Mouse (Mus musculus) spleen, adult 18-20 months (tissue): ENCODE measurements around the gene Lcn8.

ENCODE experiments used
- DNase-seq, 2 experiments: peaks; one replicate each; pipeline ENCODE4 v3.0.0; 2022; ENCODE audit warnings: mixed read lengths in 2 of 2

The Lcn8 gene

GRCm38 (mm10) chr2:25652902-25653301 is at the start of gene Lcn8:
TSS of gene Lcn8 (plus strand) at chr2:25653120.
- DNase-seq, result no peak

- peak; percentile 75 to 86 for DNase-seq
These were observed 44.9 kb upstream of the Lcn8 start, which contains the start of gene Rabl6 for GRCm38 (mm10) chr2:25607761-25608622. TSS of gene Rabl6 (minus strand) at chr2:25608521.

- no peak for DNase-seq
These were observed 44.2 kb upstream of the Lcn8 start for GRCm38 (mm10) chr2:25608671-25609070.

DNA sequence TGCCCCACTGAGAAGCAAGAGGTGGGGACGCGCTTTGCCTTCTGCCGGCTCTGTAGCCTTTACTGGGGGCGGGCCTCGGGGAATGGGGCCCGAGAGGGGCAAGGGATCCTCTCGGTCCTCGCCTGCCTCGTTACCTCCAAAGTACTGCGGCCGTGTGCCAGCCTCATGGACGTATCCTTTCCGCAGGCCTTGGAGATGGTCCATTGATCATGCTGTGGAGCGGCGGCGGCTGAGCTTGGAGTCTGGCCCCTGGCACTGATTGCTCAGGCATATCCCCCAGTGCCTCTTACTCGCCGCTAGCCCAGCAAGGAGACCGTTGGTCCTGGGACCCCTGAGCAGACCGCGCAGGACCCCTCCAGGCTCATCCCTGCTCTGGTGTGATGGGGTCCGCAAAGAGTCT is 36.5 kb upstream of the Lcn8 start:
- no peak for DNase-seq

DNA sequence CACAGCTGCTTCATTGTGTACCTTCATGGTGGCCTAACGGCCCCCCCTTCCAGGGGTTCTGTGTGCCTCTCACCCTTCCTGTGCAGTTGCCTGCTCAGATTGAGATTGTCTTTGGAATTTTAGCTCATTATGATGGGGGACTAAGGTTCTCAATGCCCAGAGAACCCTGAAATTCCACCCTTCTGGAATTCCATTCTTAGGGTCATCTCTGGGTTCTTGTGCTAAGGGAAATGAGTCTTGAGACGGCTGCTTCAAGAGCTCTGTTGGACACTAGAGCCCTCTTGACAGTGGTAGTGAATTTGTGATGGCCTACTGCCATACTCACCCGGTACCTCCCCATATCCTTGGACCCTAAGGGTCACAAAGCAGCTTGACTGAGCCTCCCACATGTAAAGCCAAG is 35.3 kb upstream of the Lcn8 start, which contains the start of gene Ccdc183:
Gene Ccdc183, minus strand, starts transcription at position 101 of the 400 bp plus-strand sequence.
- DNase-seq, result no peak

DNA sequence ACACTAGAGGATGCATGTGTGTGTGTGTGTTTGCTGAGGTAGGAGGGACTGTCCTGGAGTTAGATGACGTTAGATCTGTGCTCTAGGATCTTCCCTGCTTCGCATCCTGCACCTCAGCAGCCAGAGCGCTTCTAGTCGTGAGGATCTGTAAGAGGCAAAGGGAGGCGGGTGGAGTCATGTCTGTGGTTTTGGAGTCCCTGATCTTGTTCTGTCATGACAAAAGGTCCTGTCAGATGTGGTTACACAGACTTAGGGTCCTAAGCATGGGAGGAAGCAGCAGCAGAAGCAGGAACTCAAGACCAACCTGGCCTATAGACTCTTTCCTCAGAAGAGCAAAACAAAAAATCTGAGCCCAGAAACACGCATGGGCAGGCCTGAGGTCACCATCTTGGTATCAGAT is 32.5 kb upstream of the Lcn8 start:
- no peak for DNase-seq

DNA sequence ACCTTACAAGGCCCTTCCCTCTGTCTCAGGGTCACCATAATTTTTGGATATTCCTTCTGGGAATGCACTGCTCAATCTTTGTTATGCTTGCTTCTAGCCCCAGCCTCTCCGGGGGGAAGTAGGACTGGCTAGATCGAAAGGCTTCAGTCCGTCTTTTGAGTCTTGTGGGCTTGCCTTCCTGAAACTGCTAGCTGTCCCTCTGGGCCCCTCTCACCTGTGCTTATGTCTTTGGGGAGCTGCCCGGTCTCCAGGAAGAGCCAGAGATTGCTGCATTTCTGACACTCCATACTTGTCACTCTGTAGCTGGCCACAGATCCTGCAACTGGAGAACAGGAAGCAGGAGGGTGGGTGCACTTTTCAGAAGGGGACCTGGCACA is 32.1 kb upstream of the Lcn8 start:
- no peak for DNase-seq

DNA sequence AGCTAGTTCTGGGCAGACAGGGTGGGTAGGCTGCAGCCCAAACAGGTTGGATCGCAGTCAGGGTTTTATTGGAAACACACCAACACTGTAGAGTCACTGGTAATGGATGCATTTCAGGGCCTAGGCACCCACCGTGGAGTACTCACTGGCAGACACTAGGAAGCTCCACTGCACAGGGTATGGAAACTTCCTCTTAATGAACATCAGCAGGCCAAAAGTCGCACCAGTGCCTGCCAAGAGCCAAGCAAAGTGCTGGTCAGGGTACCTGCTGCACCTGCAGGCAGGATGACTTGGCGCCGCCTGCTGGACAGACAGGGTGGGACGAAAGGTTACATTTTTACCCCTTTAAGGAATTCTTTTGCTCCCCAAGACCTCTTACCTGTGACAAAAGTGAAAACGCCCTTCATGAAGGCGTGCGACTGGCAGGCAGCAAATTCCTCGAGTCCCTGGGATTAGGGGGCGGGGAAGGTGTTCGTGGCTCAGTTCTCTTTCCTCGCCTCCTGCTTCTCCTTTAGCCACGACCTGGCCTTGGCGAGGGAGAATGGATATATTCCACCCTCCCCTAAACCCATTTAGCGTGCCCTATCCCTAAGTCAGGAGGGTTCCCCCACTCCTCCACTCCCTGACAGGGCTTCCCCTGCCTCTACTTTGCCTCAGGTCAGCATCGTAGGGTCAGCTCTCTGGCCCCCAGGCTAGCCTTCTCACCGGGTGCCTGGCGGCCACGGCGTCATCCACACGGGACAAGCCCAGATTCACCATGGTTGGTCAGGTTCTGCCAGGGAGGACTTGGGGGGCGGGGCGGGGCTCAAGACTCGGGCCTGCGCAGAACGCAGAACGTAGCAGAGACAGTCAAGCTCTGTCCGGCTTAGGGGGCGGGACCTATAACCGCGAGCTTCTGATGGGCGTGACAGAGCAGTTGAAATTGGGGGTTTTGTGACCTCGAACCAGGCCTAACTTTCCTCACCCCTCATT is 31.4 kb upstream of the Lcn8 start, which contains the start of gene Tmem141:
Gene Tmem141, minus strand, starts transcription at position 777 of the 972 bp plus-strand sequence.
- DNase-seq, result peak; percentile 65 to 71

DNA sequence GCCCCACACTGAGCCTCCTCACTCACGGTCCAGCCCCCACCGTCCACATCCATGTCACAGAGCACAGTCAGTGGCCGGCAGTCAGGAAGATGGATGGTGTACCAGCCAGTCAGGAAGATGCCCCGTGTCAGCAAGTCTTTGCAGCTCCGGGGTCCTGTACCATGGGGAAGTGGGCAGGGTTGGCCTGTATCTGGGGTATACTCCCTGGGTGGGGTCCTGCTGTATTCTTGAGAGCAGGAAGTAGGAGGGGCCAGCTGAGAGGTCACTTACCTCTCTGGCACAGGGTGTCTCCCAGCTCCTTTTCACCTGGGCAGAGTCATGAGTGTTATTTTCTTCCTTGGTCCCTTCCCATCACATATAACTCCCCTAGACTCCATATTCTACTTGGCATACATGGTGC is 26.9 kb upstream of the Lcn8 start:
- no peak for DNase-seq

DNA sequence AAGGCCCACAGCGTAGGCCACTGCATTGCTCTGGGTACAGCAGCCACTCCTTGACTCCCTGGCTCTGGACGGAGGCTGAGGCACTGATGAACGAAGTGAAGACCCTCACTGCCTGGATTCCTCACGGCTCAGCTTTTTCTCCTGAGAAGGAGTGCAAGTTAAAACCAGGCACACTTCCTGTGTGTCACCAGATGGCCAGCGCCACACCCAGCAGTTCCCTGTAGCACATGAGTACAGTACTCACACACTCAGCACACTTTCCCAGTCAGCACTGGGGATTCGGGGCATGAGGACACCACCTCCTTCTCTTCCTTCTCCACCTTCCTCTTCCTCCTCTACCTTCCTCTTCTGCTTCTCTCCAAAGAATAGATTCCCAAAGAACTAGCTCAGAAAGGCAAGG is 25.1 kb upstream of the Lcn8 start, which contains the start of gene Fcna:
Gene Fcna, minus strand, starts transcription at position 220 of the 400 bp plus-strand sequence.
- no peak for DNase-seq

DNA sequence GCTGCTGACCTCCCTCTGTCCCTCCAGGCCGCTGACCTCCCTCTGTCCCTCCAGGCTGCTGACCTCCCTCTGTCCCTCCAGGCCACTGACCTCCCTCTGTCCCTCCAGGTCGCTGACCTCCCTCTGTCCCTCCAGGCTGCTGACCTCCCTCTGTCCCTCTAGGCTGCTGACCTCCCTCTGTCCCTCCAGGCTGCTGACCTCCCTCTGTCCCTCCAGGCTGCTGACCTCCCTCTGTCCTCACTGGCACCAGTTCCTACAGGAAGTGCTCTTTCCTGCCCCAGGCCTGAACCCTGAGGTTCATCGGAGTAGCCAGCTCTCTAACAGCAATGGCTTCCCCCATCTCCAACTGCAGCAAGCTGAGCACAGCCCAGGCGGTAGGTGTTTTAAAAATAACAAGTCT is 24.2 kb upstream of the Lcn8 start:
- DNase-seq, result no peak

GRCm38 (mm10) chr2:25633616-25634015 is 19.3 kb upstream of the Lcn8 start:
- DNase-seq, result no peak

- no peak for DNase-seq
These were observed 18.9 kb upstream of the Lcn8 start for GRCm38 (mm10) chr2:25634046-25634445.

GRCm38 (mm10) chr2:25639890-25640289 is 13.0 kb upstream of the Lcn8 start:
- peak in 1 of 2 experiments; percentile 46 for DNase-seq

DNA sequence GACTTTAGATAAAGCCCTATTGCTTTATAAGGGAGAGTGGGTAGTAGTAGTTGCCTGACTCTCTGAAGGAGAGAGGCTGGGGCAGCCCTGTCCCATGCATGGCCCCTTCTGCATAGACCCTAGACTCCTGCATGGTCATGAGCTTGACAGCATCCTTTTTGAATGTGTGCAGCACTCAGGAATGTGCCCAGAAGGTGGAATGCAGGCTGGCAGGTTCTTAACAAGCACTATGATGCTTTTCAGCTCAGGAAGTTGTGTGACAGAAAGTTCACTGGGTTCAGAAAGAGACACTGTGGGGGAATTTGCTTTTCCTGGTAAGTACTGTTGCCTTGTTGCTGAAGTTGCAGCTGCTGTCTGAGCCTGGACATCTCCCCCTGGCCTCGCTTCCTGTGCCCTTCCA is 1.6 kb downstream of the Lcn8 start:
- no peak for DNase-seq

DNA sequence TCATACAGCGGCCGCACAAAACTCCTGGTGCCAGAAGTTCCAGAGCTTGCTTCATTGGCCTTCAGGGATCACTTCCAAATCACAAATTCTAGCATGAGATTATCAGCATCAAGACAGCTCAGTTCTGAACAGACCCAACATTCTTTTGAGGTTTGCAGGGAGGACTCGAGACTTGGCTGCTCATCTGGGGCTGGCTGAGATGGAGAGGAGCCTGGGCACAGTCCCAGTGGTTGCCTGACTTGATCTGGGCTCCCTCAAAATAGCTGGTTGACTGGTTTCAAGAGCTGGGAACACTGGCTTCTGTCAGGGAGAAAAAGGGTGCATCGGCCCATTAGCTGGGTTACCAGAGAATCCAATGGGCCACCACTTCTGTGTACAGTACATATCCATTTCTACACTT is 3.8 kb downstream of the Lcn8 start:
- DNase-seq, result no peak

DNA sequence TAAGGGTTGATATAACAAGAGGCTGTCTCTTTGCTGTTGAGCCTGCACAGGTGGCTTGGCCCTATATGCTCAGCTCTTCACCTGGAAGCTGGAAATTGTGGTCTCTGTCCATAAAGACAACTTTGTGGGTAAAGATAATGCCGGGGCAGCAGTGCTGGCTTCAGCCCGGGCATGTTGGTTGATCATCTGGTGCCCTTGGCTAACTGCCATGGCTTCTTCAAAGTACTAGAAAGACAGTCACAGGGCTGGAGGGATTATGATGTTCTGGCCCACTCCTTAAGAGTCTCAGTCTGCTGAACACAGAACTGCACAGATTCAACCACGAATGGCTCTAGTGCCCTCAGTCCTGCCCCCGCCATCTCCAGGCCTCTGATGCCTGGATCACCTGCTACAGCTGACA is 4.3 kb downstream of the Lcn8 start:
- no peak for DNase-seq

- DNase-seq, result no peak
These were observed 4.7 kb downstream of the Lcn8 start, which contains the start of gene Lcn5 for GRCm38 (mm10) chr2:25657652-25658051. TSS of gene Lcn5 (plus strand) at chr2:25657952.

DNA sequence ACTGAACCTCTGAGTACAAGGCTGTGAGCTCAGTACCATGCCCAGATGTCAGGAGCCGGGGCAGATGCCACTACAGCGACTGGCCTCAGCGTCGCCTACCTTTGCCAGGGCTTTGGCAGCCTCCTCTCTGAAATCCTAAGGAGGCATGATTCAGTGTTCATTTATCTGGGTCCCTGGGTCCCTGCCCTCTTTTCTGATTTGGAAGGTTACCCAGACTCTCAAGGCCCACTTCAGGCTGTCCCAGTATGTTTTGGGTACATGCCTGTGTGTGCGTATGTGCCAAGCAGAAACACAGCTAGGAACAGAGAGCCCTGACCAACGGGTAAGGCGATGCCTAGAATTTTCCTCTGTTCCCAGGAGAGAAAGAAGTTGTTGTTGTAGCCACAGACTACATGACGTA is 7.4 kb downstream of the Lcn8 start:
- DNase-seq, result no peak

DNA sequence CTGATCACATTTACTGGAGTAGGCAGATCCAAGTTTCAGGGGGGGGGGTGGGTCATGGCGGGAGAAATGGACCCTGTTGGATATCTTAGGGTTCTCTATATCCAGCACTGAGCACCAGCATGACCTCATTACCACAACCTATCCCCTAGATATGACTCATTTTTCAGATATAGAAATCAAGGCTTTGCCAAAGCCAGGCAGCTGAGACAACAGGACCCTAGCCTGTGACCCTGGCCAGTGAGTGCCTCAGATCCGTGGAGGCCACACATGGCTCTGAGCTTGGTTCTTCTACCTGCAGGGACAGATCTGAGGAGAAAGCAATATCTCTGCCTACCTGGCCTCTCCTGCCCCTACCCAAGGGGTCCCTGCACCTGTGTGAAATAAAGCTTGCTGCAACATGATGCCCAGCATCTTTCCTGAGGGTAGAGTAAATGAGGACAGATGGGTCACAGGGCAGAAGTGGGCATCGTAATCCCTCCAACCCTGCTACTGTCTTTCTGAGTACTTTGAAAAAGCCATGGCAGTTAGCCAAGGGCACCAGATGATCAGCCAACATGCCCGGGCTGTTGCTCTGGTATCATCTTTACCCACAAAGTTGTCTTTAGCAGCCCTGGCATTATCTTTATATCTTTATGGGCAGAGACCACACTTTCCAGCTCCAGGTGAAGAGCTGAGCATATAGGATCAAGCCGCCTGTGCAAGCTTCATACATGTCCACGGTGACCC is 8.5 kb downstream of the Lcn8 start:
- DNase-seq, result no peak

GRCm38 (mm10) chr2:25663511-25663910 is 10.6 kb downstream of the Lcn8 start:
- peak in 1 of 2 experiments; percentile 55 for DNase-seq

DNA sequence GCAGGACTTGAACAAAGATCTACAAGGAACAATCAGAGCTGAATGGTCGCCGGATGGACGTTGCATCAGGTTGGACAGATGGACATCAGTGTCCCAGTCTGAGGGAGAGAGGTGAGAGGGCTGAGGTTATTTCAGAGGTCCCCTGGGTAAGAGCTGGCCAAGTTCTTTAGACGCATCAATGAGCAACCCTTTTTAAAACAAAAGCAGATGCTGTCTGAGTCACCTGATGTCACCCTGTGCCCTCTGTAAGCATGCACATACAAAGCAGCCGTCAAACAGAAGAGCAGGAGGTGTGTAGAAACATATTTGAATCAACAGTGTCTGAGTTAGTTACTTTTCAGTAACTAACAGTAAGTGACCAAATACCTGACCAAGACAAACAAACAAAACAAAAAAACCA is 11.2 kb downstream of the Lcn8 start:
- DNase-seq, result no peak

GRCm38 (mm10) chr2:25666516-25666915 is 13.6 kb downstream of the Lcn8 start:
- DNase-seq, result no peak
